In genomic region chr17:5210101-5210727, GRCm38 (mm10) we compare ENCODE assay signal across 9 mouse cellular contexts.
DNase-seq lines count a peak whose midpoint lies in the region; ATAC-seq and TF ChIP-seq lines count a peak whose summit lies in the region.
"Had no signal": no experiment of that assay in that cellular context is flagged by ENCODE, and none has a peak within 500 bp of the region (broad histone marks: within the 10 kb centered on the region; RNA-seq: fewer than 3 reads in every experiment).

No protein-coding gene starts in this region.

- ATAC-seq in heart, embryonic 15.5 days (replicated peaks; ENCODE audit: insufficient number of reproducible peaks, insufficient read depth, low FRiP score, low read depth), result peak; percentile 12; the same call in 1 of the 2 replicates
- no peak for ATAC-seq in heart, embryonic 12.5 days (ENCODE audit: insufficient number of reproducible peaks, low FRiP score)

- peak; percentile 86 for DNase-seq in adipocyte (ENCODE audit: low spot score)
- peak; percentile 89 for DNase-seq in brain, embryonic 14.5 days (ENCODE audit: low read depth)
- DNase-seq in lung, postnatal 10 days, result peak; percentile 84
- DNase-seq in right cerebral cortex, postnatal 25 days, result no peak
- no peak for DNase-seq in frontal cortex, postnatal 14 days (ENCODE audit: low spot score in 2 of 2)
- DNase-seq: right cerebral cortex, postnatal 14 days had no signal

- H3K4me1 ChIP-seq in heart, embryonic 15.5 days (replicated peaks), result peaks cover 54% of the 10 kb centered on the region
- peaks cover 56% of the 10 kb centered on the region for H3K4me1 ChIP-seq in heart, embryonic 12.5 days (replicated peaks)

- no peak overlapping the region for H3K4me2 ChIP-seq in heart, embryonic 15.5 days
- H3K4me2 ChIP-seq in heart, embryonic 12.5 days, result no peak overlapping the region
- H3K4me2 ChIP-seq: neural tube, embryonic 13.5 days had no signal

- peak overlapping the region; percentile 46 for H3K27ac ChIP-seq in heart, embryonic 15.5 days
- no peak overlapping the region for H3K27ac ChIP-seq in heart, embryonic 12.5 days (ENCODE audit: poor library complexity, severe bottlenecking)

- H3K36me3 ChIP-seq in heart, embryonic 15.5 days, result no peaks in the 10 kb centered on the region
- no peaks in the 10 kb centered on the region for H3K36me3 ChIP-seq in heart, embryonic 12.5 days
- H3K36me3 ChIP-seq: neural tube, embryonic 13.5 days had no signal

- TF ChIP-seq POLR2A in brain, embryonic 14.5 days (IDR thresholded peaks at IDR 0.05; ENCODE audit: borderline replicate concordance, extremely low read depth, insufficient read depth, insufficient read length, poor library complexity, severe bottlenecking), result no peak

- H3K27me3 ChIP-seq in heart, embryonic 15.5 days, result no peaks in the 10 kb centered on the region
- H3K27me3 ChIP-seq in heart, embryonic 12.5 days (replicated peaks), result no peaks in the 10 kb centered on the region
- H3K27me3 ChIP-seq: neural tube, embryonic 13.5 days had no signal

- no peaks in the 10 kb centered on the region for H3K9me3 ChIP-seq in heart, embryonic 15.5 days (replicated peaks)
- no peaks in the 10 kb centered on the region for H3K9me3 ChIP-seq in heart, embryonic 12.5 days (replicated peaks)
- H3K9me3 ChIP-seq: neural tube, embryonic 13.5 days had no signal

- no peak for TF ChIP-seq CTCF in brain, embryonic 14.5 days (IDR thresholded peaks at IDR 0.05; ENCODE audit: borderline replicate concordance, extremely low read depth, insufficient read depth, insufficient read length)

- H3K4me3 ChIP-seq in heart, embryonic 15.5 days, result no peak overlapping the region
- no peak overlapping the region for H3K4me3 ChIP-seq in heart, embryonic 12.5 days
- H3K4me3 ChIP-seq: neural tube, embryonic 13.5 days had no signal

- no peak overlapping the region for H3K9ac ChIP-seq in heart, embryonic 15.5 days
- no peak overlapping the region for H3K9ac ChIP-seq in heart, embryonic 12.5 days
- H3K9ac ChIP-seq: neural tube, embryonic 13.5 days had no signal

- WGBS in heart, embryonic 15.5 days, result 46% methylated on average over 6 of the region's 6 CpGs
- 68% methylated on average over 6 of the region's 6 CpGs for WGBS in heart, embryonic 12.5 days

Comparison
In these comparisons a context has a peak if more than half of its experiments do, and no peak if none do; other contexts are left out.
1. DNase-seq: peak in adipocyte (single experiment), brain, embryonic 14.5 days (single experiment) and lung, postnatal 10 days (single experiment); none in right cerebral cortex, postnatal 25 days (single experiment) and frontal cortex, postnatal 14 days (0 of 2).